In the genomic region with DNA sequence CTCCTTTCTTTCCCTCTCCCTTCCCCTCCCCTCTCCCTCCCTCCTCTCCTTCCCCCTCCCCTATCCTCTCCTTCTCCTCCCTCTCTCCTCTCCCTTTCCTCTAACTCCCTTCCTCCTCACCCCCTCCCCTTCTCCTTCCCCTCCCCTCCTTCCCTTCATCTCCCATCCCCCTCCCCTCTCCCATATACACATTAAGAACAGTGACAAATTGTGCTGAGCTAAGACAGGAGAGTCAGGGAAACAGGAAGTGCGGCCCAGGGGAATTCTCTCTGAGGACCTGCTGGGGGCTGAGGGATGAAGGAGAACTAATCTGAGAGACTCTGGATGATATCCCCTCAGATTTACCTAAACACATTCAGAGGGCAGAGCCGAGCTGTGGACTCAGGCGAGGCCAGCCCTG, we compare ENCODE assay signal across 14 mouse cellular contexts. TPM values are rescaled to one million over a fixed set of nuclear protein-coding genes. Genes with fewer than 3 reads are reported as not detected.
DNase-seq lines count a peak whose midpoint lies in the region; ATAC-seq and TF ChIP-seq lines count a peak whose summit lies in the region.
"Had no signal": no experiment of that assay in that cellular context is flagged by ENCODE, and none has a peak within 500 bp of the region (broad histone marks: within the 10 kb centered on the region; RNA-seq: fewer than 3 reads in every experiment).

No protein-coding gene starts in this region.

- H3K9me3 ChIP-seq in forebrain, embryonic 10.5 days: no peaks in the 10 kb centered on the region
- no peaks in the 10 kb centered on the region for H3K9me3 ChIP-seq in forebrain, embryonic 13.5 days (replicated peaks)
- H3K9me3 ChIP-seq in kidney, embryonic 16.5 days (ENCODE audit: low read length): no peaks in the 10 kb centered on the region
- H3K9me3 ChIP-seq in neural tube, embryonic 15.5 days (replicated peaks): no peaks in the 10 kb centered on the region
- H3K9me3 ChIP-seq in stomach, postnatal 0 days (ENCODE audit: control insufficient read depth, low read length): no peaks in the 10 kb centered on the region
- H3K9me3 ChIP-seq: limb, embryonic 12.5 days had no signal

- no peaks in the 10 kb centered on the region for H3K27me3 ChIP-seq in forebrain, embryonic 10.5 days (ENCODE audit: poor library complexity, severe bottlenecking)
- no peaks in the 10 kb centered on the region for H3K27me3 ChIP-seq in forebrain, embryonic 13.5 days
- no peaks in the 10 kb centered on the region for H3K27me3 ChIP-seq in kidney, embryonic 16.5 days (ENCODE audit: insufficient read depth, low read length)
- no peaks in the 10 kb centered on the region for H3K27me3 ChIP-seq in neural tube, embryonic 15.5 days (replicated peaks)
- no peaks in the 10 kb centered on the region for H3K27me3 ChIP-seq in stomach, postnatal 0 days (ENCODE audit: control insufficient read depth, insufficient read depth, low read length)
- H3K27me3 ChIP-seq: CH12.LX; limb, embryonic 12.5 days had no signal

- H3K36me3 ChIP-seq in forebrain, embryonic 10.5 days (replicated peaks): no peaks in the 10 kb centered on the region
- no peaks in the 10 kb centered on the region for H3K36me3 ChIP-seq in forebrain, embryonic 13.5 days (ENCODE audit: poor library complexity, severe bottlenecking)
- 0 out of 2 replicates have a peak, but pooled peaks cover 8% of the 10 kb centered on the region for H3K36me3 ChIP-seq in kidney, embryonic 16.5 days (ENCODE audit: insufficient read depth, low read length)
- H3K36me3 ChIP-seq in neural tube, embryonic 15.5 days: no peaks in the 10 kb centered on the region
- no peaks in the 10 kb centered on the region for H3K36me3 ChIP-seq in stomach, postnatal 0 days (ENCODE audit: control insufficient read depth, insufficient read depth, low read length)
- H3K36me3 ChIP-seq: limb, embryonic 12.5 days had no signal

- peaks cover 48% of the 10 kb centered on the region for H3K4me1 ChIP-seq in forebrain, embryonic 10.5 days
- peaks cover 16% of the 10 kb centered on the region for H3K4me1 ChIP-seq in forebrain, embryonic 13.5 days
- H3K4me1 ChIP-seq in kidney, embryonic 16.5 days (ENCODE audit: insufficient read depth, low read length): peaks cover 41% of the 10 kb centered on the region
- H3K4me1 ChIP-seq in neural tube, embryonic 15.5 days: peaks cover 22% of the 10 kb centered on the region
- 0 out of 2 replicates have a peak, but pooled peaks cover 3% of the 10 kb centered on the region for H3K4me1 ChIP-seq in stomach, postnatal 0 days (replicated peaks; ENCODE audit: control insufficient read depth, insufficient read depth)

- no peak for DNase-seq in forebrain, embryonic 10.5 days (ENCODE audit: extremely low spot score, low spot score)
- DNase-seq in kidney, postnatal 36 days: no peak
- peak; percentile 35 for DNase-seq in neural tube, embryonic 10.5 days (ENCODE audit: extremely low spot score, low spot score)
- no peak for DNase-seq in stomach, postnatal 0 days (ENCODE audit: low spot score)
- no peak for DNase-seq in adrenal gland, adult 2 months
- DNase-seq: adrenal gland, postnatal 14 days; cerebellum, adult 8-10 months; spleen, adult 18-20 months had no signal

- no peak overlapping the region for H3K4me2 ChIP-seq in forebrain, embryonic 13.5 days
- H3K4me2 ChIP-seq in kidney, embryonic 16.5 days (replicated peaks; ENCODE audit: low read depth, low read length): no peak overlapping the region
- no peak overlapping the region for H3K4me2 ChIP-seq in neural tube, embryonic 15.5 days
- no peak overlapping the region for H3K4me2 ChIP-seq in stomach, postnatal 0 days (replicated peaks; ENCODE audit: low read depth)
- H3K4me2 ChIP-seq: limb, embryonic 12.5 days had no signal

- H3K9ac ChIP-seq in forebrain, embryonic 13.5 days: no peak overlapping the region
- H3K9ac ChIP-seq in kidney, embryonic 16.5 days (replicated peaks; ENCODE audit: low read length): no peak overlapping the region
- H3K9ac ChIP-seq in neural tube, embryonic 15.5 days (replicated peaks): no peak overlapping the region
- no peak overlapping the region for H3K9ac ChIP-seq in stomach, postnatal 0 days (ENCODE audit: low read length)
- H3K9ac ChIP-seq: limb, embryonic 12.5 days had no signal

- H3K4me3 ChIP-seq in forebrain, embryonic 10.5 days: no peak overlapping the region
- no peak overlapping the region for H3K4me3 ChIP-seq in forebrain, embryonic 13.5 days
- no peak overlapping the region for H3K4me3 ChIP-seq in kidney, embryonic 16.5 days (ENCODE audit: low read length)
- no peak overlapping the region for H3K4me3 ChIP-seq in neural tube, embryonic 15.5 days (replicated peaks)
- no peak overlapping the region for H3K4me3 ChIP-seq in stomach, postnatal 0 days (ENCODE audit: low read depth, low read length)
- H3K4me3 ChIP-seq: limb, embryonic 12.5 days had no signal

- H3K27ac ChIP-seq in forebrain, embryonic 10.5 days: peak overlapping the region; percentile 56
- H3K27ac ChIP-seq in forebrain, embryonic 13.5 days: no peak overlapping the region
- H3K27ac ChIP-seq in kidney, embryonic 16.5 days (ENCODE audit: low read length): peak overlapping the region; percentile 88
- no peak overlapping the region for H3K27ac ChIP-seq in neural tube, embryonic 15.5 days (replicated peaks)
- H3K27ac ChIP-seq in stomach, postnatal 0 days (replicated peaks): peak overlapping the region; percentile 66

- no peak for ATAC-seq in forebrain, embryonic 13.5 days
- no peak; the same call in 1 of the 2 replicates for ATAC-seq in kidney, embryonic 16.5 days (ENCODE audit: low FRiP score, low TSS enrichment)
- ATAC-seq in neural tube, embryonic 15.5 days (ENCODE audit: low FRiP score): no peak
- ATAC-seq in stomach, postnatal 0 days (ENCODE audit: low FRiP score, low TSS enrichment): no peak
- ATAC-seq: hindbrain, embryonic 16.5 days had no signal

- TF ChIP-seq EP300 in stomach, postnatal 0 days (optimal IDR thresholded peaks at IDR 0.05): no peak

- WGBS in forebrain, embryonic 10.5 days: 30% methylated on average over 3 of the region's 3 CpGs
- WGBS in forebrain, embryonic 13.5 days: 44% methylated on average over 3 of the region's 3 CpGs
- 23% methylated on average over 3 of the region's 3 CpGs for WGBS in kidney, embryonic 16.5 days
- 38% methylated on average over 3 of the region's 3 CpGs for WGBS in neural tube, embryonic 15.5 days
- WGBS in stomach, postnatal 0 days: 37% methylated on average over 3 of the region's 3 CpGs

- TF ChIP-seq CTCF in stomach, postnatal 0 days (IDR thresholded peaks at IDR 0.05; ENCODE audit: low read depth): no peak

RNA-seq across cellular contexts. Expression of a gene that starts 16.6 kb away (rescaled TPM):
- polyA plus RNA-seq in forebrain, embryonic 10.5 days (2016; fragmentation: Nextera tagmentation; extraction: Ambion mirVana): 4.7 and 4.8 TPM in 2 replicates
- 1.8 and 2.1 TPM in 2 replicates for polyA plus RNA-seq in forebrain, embryonic 13.5 days (2015; fragmentation: Nextera tagmentation; extraction: Ambion mirVana)
- polyA plus RNA-seq in kidney, embryonic 16.5 days (2015; fragmentation: Nextera tagmentation; extraction: Ambion mirVana): 15.3 and 17.9 TPM in 2 replicates
- polyA plus RNA-seq in neural tube, embryonic 15.5 days (2015; fragmentation: Nextera tagmentation; extraction: Ambion mirVana): 3.1 and 5.5 TPM in 2 replicates
- polyA plus RNA-seq in stomach, postnatal 0 days (2015; fragmentation: Nextera tagmentation; extraction: Ambion mirVana): 3.6 and 6.0 TPM in 2 replicates
- 10 to 100 TPM; 17.0 to 37.1 TPM for total RNA-seq in adrenal gland, adult 2 months (2021)
- polyA plus RNA-seq in adrenal gland, adult 2 months (2012; rRNA removed): 16.6 and 19.4 TPM in 2 replicates

Comparison
In these comparisons a context has a peak if more than half of its experiments do, and no peak if none do; other contexts are left out.
1. H3K27ac ChIP-seq: peak in forebrain, embryonic 10.5 days (single experiment), kidney, embryonic 16.5 days (single experiment) and stomach, postnatal 0 days (single experiment); none in forebrain, embryonic 13.5 days (single experiment) and neural tube, embryonic 15.5 days (single experiment).